Mouse (Mus musculus) lung, postnatal 14 days (tissue): Measurements from ENCODE around the gene Shisa8.

ENCODE experiments used
- DNase-seq: peaks from one replicate; pipeline ENCODE4 v3.0.0; 2021

Shisa8 gene

DNA sequence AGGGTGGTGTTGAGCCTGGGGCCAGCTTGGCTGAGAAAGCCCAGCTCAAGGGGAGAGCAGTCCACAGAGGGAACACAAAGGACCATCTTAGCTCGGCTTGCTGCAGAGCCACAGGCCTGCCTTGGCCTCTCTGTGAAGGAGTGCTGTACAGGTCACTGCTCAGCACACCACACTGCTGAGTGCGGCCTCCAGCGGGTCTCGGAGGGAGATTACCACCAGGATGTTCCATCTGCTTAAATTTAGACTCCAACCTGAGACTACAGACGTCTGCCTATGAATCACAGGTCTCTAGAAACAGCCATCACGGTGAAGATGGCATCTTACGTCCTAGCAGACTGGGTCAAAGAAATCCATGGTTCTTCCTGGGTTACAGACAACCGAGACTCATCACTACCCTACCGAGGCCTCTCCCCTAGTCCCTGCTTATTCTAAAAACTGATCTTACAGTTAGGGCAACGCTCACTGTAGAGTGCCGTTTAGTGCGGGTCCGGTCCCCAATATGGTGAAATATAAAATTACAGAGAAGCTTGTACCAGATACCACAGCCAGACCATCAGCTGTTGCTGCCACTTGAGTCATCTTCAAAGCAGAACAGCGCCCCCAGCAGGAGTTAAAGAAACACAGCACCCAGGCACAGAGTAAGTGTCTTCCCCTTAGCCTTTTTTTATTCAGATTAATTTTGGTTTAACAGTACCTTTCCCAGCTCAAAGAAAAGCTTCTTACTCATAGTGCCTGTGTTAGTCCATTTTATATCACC, 8.7 kb upstream of the Shisa8 start:
- no peak for DNase-seq

GRCm38 (mm10) chr15:82220003-82220675, 7.5 kb upstream of the Shisa8 start:
- no peak for DNase-seq

- no peak for DNase-seq
Observed at GRCm38 (mm10) chr15:82218778-82219666, 6.4 kb upstream of the Shisa8 start.

GRCm38 (mm10) chr15:82217980-82218379, 5.4 kb upstream of the Shisa8 start:
- DNase-seq, result no peak

DNA sequence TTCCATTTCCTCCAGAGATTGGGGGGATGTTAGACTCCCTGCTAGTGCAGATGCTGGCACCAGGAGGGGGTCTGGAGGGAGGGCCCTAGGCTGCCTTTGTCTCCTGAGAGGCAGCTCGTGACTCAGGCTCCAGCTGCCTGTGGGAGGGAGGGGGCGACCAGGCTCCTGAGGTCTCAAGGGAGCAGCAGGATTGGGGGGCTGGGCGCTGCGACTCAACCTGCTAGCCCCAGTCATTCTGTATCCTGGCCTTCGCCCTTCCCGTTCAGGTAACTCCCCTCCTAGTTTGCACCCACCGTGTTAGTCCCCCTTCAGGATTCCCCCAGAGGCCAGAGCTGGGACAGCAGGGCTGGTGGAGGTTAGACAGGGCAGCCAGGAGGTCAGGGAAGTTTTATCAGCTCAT, 4.4 kb upstream of the Shisa8 start:
- DNase-seq, result no peak

GRCm38 (mm10) chr15:82216142-82216827, 3.7 kb upstream of the Shisa8 start:
- no peak for DNase-seq

DNA sequence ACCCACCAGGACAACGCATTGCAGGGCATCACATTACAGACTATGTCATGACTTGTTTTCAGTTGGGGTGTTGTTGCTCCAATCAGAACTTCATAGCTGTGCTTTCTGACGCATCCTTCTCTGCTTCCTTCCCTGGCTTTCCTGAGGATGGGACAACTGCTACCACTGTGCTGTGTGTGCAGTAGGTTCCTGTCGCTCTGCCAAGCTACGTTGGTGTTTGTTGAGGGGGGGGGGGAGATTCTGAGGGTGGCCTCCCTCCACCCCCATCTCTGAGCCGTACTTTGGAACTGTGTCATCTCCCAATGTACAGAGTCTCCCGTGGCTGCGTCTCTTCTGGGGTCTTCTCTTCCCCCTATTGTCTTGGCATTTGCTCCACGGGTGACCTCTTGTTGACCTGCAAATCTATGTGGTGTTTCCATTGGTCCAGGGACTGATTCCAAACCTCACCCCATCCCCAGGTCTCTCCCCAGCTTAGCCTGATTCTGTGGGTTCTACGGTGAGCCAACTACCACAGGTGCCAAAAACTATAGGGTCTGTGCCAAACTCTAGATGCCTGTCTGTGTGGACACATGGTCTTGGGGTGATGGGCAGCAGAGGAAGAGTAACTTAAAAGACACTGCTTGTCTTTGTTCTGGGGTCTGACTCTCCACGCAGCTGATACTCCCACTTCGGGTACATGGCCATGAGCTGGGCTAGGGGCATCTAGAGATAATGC, 2.9 kb upstream of the Shisa8 start:
- no peak for DNase-seq

GRCm38 (mm10) chr15:82213222-82213621, 607 bp upstream of the Shisa8 start:
- no peak for DNase-seq

GRCm38 (mm10) chr15:82211911-82212751, 484 bp downstream of the Shisa8 start:
- DNase-seq, result no peak

GRCm38 (mm10) chr15:82211281-82211680, 1.3 kb downstream of the Shisa8 start:
- DNase-seq, result no peak

- DNase-seq, result no peak
Observed at GRCm38 (mm10) chr15:82210801-82211200, 1.8 kb downstream of the Shisa8 start.

- no peak for DNase-seq
Observed at GRCm38 (mm10) chr15:82209295-82210050, 3.1 kb downstream of the Shisa8 start.

GRCm38 (mm10) chr15:82208307-82208706, 4.3 kb downstream of the Shisa8 start:
- no peak for DNase-seq

- no peak for DNase-seq
Observed at GRCm38 (mm10) chr15:82207504-82208219, 5.0 kb downstream of the Shisa8 start.

GRCm38 (mm10) chr15:82207105-82207459, 5.5 kb downstream of the Shisa8 start:
- DNase-seq, result no peak

DNA sequence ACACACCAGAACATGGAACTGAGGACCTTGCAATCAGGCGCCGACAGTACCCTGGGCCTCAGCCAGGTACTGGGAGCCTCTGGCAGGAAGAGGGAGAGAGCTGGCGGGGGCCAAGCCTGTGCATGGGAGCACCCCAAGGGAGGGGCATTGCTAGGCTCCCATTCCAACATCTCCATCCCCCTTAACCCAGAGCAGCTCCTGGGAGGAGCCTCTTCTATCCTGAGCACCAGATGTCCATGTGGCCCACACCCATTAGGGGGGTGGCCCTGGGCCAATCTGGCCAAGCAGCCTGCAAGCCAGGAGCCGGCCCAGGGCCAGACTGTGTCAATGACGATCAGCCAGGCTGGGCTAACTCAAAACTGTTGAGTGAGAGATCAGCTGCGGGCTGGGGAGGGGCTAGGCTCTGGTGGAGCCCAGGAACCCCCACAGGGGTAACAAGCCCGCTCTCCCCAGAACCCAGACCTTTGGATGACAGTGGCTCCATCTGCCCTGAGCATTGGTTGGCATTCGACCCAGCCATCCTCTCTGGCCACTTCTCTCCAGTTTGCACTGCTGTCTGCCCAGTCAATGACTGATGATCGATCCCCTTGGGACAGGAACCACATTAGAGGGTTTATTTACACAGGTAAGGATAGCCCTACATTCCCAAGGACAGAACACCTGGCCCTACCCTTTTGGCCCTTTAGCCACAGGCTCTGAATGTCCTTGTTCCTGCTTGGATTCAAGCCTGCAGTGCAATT, 6.1 kb downstream of the Shisa8 start:
- DNase-seq, result peak; percentile 60

DNA sequence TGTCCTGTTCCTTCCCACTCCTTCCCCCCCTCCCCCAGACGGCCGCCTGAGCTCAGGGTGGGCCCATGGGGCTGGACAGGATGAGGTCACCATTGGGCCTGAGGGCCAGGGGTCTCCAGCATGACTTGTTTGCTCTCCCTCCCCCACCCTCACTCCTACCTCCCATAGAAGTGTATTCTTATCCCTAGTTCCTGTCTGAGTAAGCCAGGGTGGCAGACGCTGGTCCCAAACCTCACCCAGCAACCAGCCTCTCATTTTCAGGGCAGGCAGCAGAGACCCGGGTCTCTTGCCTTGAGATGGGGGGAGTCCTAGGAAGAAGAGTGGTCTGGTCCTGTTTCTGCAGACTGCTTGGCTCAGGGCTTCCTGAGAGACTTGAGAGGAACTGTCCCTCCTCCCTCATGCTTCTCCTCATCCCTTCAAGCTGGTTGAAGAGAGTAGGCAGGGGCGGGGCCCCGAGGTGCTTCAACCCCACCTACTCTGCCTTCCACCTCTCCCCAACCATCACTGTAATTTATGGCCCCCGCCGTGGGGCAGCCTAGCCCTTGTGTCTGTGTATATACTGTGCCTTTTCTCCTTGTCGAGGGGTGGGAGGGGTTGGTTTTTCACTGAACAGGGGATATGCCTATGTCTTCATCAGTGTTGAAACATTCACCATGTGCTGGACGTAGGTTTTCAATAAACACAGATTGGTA, 7.8 kb downstream of the Shisa8 start:
- DNase-seq, result no peak

GRCm38 (mm10) chr15:82203611-82204351, 8.8 kb downstream of the Shisa8 start:
- DNase-seq, result no peak
